Mouse (Mus musculus) monocyte, adult 2 months (primary cell): ENCODE measurements around the gene Ces1d.

Experiments
- DNase-seq, 2 experiments: peaks; one replicate each; pipeline ENCODE4 v3.0.0; 2022; ENCODE audit warnings: low spot score in 2 of 2, low read depth in 1 of 2

The Ces1d gene

GRCm38 (mm10) chr8:93147331-93147730 lies 50.3 kb downstream of the Ces1d start:
- no peak for DNase-seq

GRCm38 (mm10) chr8:93140696-93141095 lies 56.9 kb downstream of the Ces1d start:
- no peak for DNase-seq

GRCm38 (mm10) chr8:93132196-93132595 lies 65.4 kb downstream of the Ces1d start:
- DNase-seq = no peak

GRCm38 (mm10) chr8:93131233-93131980 lies 66.2 kb downstream of the Ces1d start, which contains the start of gene Ces1c:
Gene Ces1c (minus strand): TSS chr8:93131283.
- DNase-seq = no peak

GRCm38 (mm10) chr8:93126476-93126875 lies 71.2 kb downstream of the Ces1d start:
- DNase-seq = no peak

GRCm38 (mm10) chr8:93122005-93122404 lies 75.6 kb downstream of the Ces1d start:
- no peak for DNase-seq
